Mouse (Mus musculus) heart, postnatal 0 days (tissue): ENCODE results near the gene Napsa.

Experiments
- CTCF ChIP-seq: IDR thresholded peaks from 2 replicates; pipeline ENCODE4 v1.5.1; 2016; ENCODE audit warnings: antibody characterized with exemption, control low read depth, low read depth
- EP300 ChIP-seq: IDR thresholded peaks from 2 replicates; pipeline ENCODE4 v1.6.1; 2016; ENCODE audit warnings: antibody characterized with exemption, low read depth

- TF ChIP-seq EP300: no peak
- no peak for TF ChIP-seq CTCF
Observed at GRCm38 (mm10) chr7:44535657-44536589, 36.3 kb upstream of the Napsa start.
